Mouse (Mus musculus): ENCODE data around the gene Ctdsp1. TPM values are rescaled to one million over a fixed set of nuclear protein-coding genes. Genes with fewer than 3 reads are reported as not detected.

Ctdsp1 gene
- polyA plus RNA-seq, 1 experiment from 2014 or later: 39.2 TPM

- ATAC-seq (ENCODE audit: low FRiP score): peak; percentile 54; the same call in 1 of the 2 replicates
- Histone ChIP-seq H3K27me3 (peaks cover 3% of the 10 kb centered on the region; the same call in 1 of the 2 replicates), H3K4me3 (no peak overlapping the region), H3K36me3 (no peaks in the 10 kb centered on the region), H3K4me1 (no peaks in the 10 kb centered on the region), H3K9me3 (replicated peaks) (no peaks in the 10 kb centered on the region), H3K27ac (no peak overlapping the region), H3K4me2 (replicated peaks) (no peak overlapping the region; the same call in 1 of the 2 replicates), H3K9ac (no peak overlapping the region)
- 64% methylated on average over 17 of the region's 17 CpGs for WGBS
These were observed 28.7 kb upstream of the Ctdsp1 start for GRCm38 (mm10) chr1:74362325-74363229.

GRCm38 (mm10) chr1:74363437-74363836 is 27.9 kb upstream of the Ctdsp1 start:
- Histone ChIP-seq H3K9ac (no peak overlapping the region), H3K9me3 (replicated peaks) (no peaks in the 10 kb centered on the region), H3K4me2 (replicated peaks) (no peak overlapping the region), H3K4me3 (no peak overlapping the region), H3K4me1 (peaks cover 6% of the 10 kb centered on the region; the same call in 1 of the 2 replicates), H3K36me3 (no peaks in the 10 kb centered on the region), H3K27me3 (peaks cover 4% of the 10 kb centered on the region; the same call in 1 of the 2 replicates), H3K27ac (no peak overlapping the region)
- 78% methylated on average over 5 of the region's 5 CpGs for whole genome bisulfite sequencing
- no peak for ATAC-seq (ENCODE audit: low FRiP score)

- Histone ChIP-seq H3K4me1 (peaks cover 7% of the 10 kb centered on the region; the same call in 1 of the 2 replicates), H3K27me3 (peaks cover 4% of the 10 kb centered on the region; the same call in 1 of the 2 replicates), H3K9me3 (replicated peaks) (no peaks in the 10 kb centered on the region), H3K27ac (no peak overlapping the region), H3K36me3 (no peaks in the 10 kb centered on the region), H3K4me2 (replicated peaks) (no peak overlapping the region), H3K4me3 (no peak overlapping the region), H3K9ac (no peak overlapping the region)
- no peak for ATAC-seq (ENCODE audit: low FRiP score)
- 83% methylated on average over 8 of the region's 8 CpGs for WGBS
These were observed 27.0 kb upstream of the Ctdsp1 start for GRCm38 (mm10) chr1:74364270-74364669.

- Histone ChIP-seq H3K4me3 (peak overlapping the region; percentile 26), H3K4me2 (replicated peaks) (peak overlapping the region; percentile 57)
- ATAC-seq (ENCODE audit: low FRiP score): peak; percentile 81; the same call in 1 of the 2 replicates
These were observed 23.2 kb upstream of the Ctdsp1 start for GRCm38 (mm10) chr1:74367886-74368645.

GRCm38 (mm10) chr1:74370040-74370439 is 21.3 kb upstream of the Ctdsp1 start:
- Histone ChIP-seq H3K27ac (no peak overlapping the region), H3K4me2 (replicated peaks) (no peak overlapping the region), H3K9ac (no peak overlapping the region), H3K27me3 (peaks cover 4% of the 10 kb centered on the region; the same call in 1 of the 2 replicates), H3K4me1 (peaks cover 7% of the 10 kb centered on the region; the same call in 1 of the 2 replicates), H3K36me3 (no peaks in the 10 kb centered on the region), H3K9me3 (replicated peaks) (no peaks in the 10 kb centered on the region), H3K4me3 (no peak overlapping the region)
- 50% methylated on average over 4 of the region's 4 CpGs for WGBS
- ATAC-seq (ENCODE audit: low FRiP score): no peak

More at GRCm38 (mm10) chr1:74367886-74368645, 23.2 kb upstream of the Ctdsp1 start:
- 18% methylated on average over 34 of the region's 34 CpGs for whole genome bisulfite sequencing
- Histone ChIP-seq H3K27me3 (peaks cover 4% of the 10 kb centered on the region; the same call in 1 of the 2 replicates), H3K4me1 (peaks cover 7% of the 10 kb centered on the region; the same call in 1 of the 2 replicates), H3K9me3 (replicated peaks) (no peaks in the 10 kb centered on the region), H3K9ac (peak overlapping the region; percentile 40; the same call in 1 of the 2 replicates), H3K36me3 (no peaks in the 10 kb centered on the region), H3K27ac (no peak overlapping the region)

GRCm38 (mm10) chr1:74373372-74373771 is 17.9 kb upstream of the Ctdsp1 start:
- 76% methylated on average over 4 of the region's 4 CpGs for WGBS
- Histone ChIP-seq H3K4me1 (peaks cover 8% of the 10 kb centered on the region; the same call in 1 of the 2 replicates), H3K27me3 (no peaks in the 10 kb centered on the region), H3K4me3 (no peak overlapping the region), H3K9ac (no peak overlapping the region), H3K9me3 (replicated peaks) (no peaks in the 10 kb centered on the region), H3K36me3 (no peaks in the 10 kb centered on the region), H3K4me2 (replicated peaks) (no peak overlapping the region), H3K27ac (no peak overlapping the region)
- no peak for ATAC-seq (ENCODE audit: low FRiP score)

- no peaks in the 10 kb centered on the region for H3K9me3 ChIP-seq (replicated peaks)
- H3K4me2 ChIP-seq (replicated peaks): no peak within 1 kb of the TSS
- H3K36me3 ChIP-seq: no peaks in the 10 kb centered on the region
- H3K9ac ChIP-seq: no peak within 1 kb of the TSS
- H3K27ac ChIP-seq: no peak within 1 kb of the TSS
- no peak within 1 kb of the TSS for H3K4me3 ChIP-seq
- no peaks in the 10 kb centered on the region for H3K27me3 ChIP-seq
- 79% methylated on average over 8 of the region's 8 CpGs for WGBS
- no peak for ATAC-seq (ENCODE audit: low FRiP score)
- H3K4me1 ChIP-seq: peaks cover 7% of the 10 kb centered on the region; the same call in 1 of the 2 replicates
These were observed 16.3 kb upstream of the Ctdsp1 start, which contains the start of gene Slc11a1 for GRCm38 (mm10) chr1:74374980-74375379. TSS of gene Slc11a1 (plus strand) at chr1:74375195.

GRCm38 (mm10) chr1:74375561-74375960 is 15.7 kb upstream of the Ctdsp1 start:
- H3K4me1 ChIP-seq: peaks cover 7% of the 10 kb centered on the region; the same call in 1 of the 2 replicates
- H3K27me3 ChIP-seq: no peaks in the 10 kb centered on the region
- H3K9ac ChIP-seq: no peak overlapping the region
- H3K4me2 ChIP-seq (replicated peaks): no peak overlapping the region
- ATAC-seq (ENCODE audit: low FRiP score): no peak
- 76% methylated on average over 10 of the region's 10 CpGs for WGBS
- H3K36me3 ChIP-seq: no peaks in the 10 kb centered on the region
- H3K9me3 ChIP-seq (replicated peaks): no peaks in the 10 kb centered on the region
- H3K4me3 ChIP-seq: no peak overlapping the region
- no peak overlapping the region for H3K27ac ChIP-seq

GRCm38 (mm10) chr1:74376396-74376795 is 14.9 kb upstream of the Ctdsp1 start:
- no peak overlapping the region for H3K4me3 ChIP-seq
- no peak for ATAC-seq (ENCODE audit: low FRiP score)
- no peaks in the 10 kb centered on the region for H3K9me3 ChIP-seq (replicated peaks)
- 76% methylated on average over 4 of the region's 4 CpGs for WGBS
- peaks cover 7% of the 10 kb centered on the region; the same call in 1 of the 2 replicates for H3K4me1 ChIP-seq
- H3K27ac ChIP-seq: no peak overlapping the region
- H3K36me3 ChIP-seq: no peaks in the 10 kb centered on the region
- no peak overlapping the region for H3K4me2 ChIP-seq (replicated peaks)
- H3K9ac ChIP-seq: no peak overlapping the region
- H3K27me3 ChIP-seq: no peaks in the 10 kb centered on the region

GRCm38 (mm10) chr1:74379058-74379504 is 12.2 kb upstream of the Ctdsp1 start:
- no peak overlapping the region for H3K27ac ChIP-seq
- H3K4me2 ChIP-seq (replicated peaks): no peak overlapping the region
- ATAC-seq (ENCODE audit: low FRiP score): no peak
- H3K27me3 ChIP-seq: no peaks in the 10 kb centered on the region
- H3K4me1 ChIP-seq: peaks cover 7% of the 10 kb centered on the region; the same call in 1 of the 2 replicates
- no peaks in the 10 kb centered on the region for H3K9me3 ChIP-seq (replicated peaks)
- no peak overlapping the region for H3K4me3 ChIP-seq
- 88% methylated on average over 7 of the region's 7 CpGs for WGBS
- H3K9ac ChIP-seq: no peak overlapping the region
- H3K36me3 ChIP-seq: no peaks in the 10 kb centered on the region

- Histone ChIP-seq H3K4me2 (replicated peaks) (no peak overlapping the region), H3K36me3 (no peaks in the 10 kb centered on the region), H3K4me1 (peaks cover 7% of the 10 kb centered on the region; the same call in 1 of the 2 replicates), H3K4me3 (no peak overlapping the region), H3K27me3 (no peaks in the 10 kb centered on the region), H3K9ac (no peak overlapping the region), H3K27ac (no peak overlapping the region), H3K9me3 (replicated peaks) (no peaks in the 10 kb centered on the region)
- WGBS: 85% methylated on average over 5 of the region's 5 CpGs
- ATAC-seq (ENCODE audit: low FRiP score): no peak
These were observed 10.8 kb upstream of the Ctdsp1 start for GRCm38 (mm10) chr1:74380484-74380883.

- Histone ChIP-seq H3K9me3 (replicated peaks) (no peaks in the 10 kb centered on the region), H3K27ac (no peak overlapping the region), H3K4me2 (replicated peaks) (no peak overlapping the region), H3K36me3 (no peaks in the 10 kb centered on the region), H3K4me3 (no peak overlapping the region), H3K27me3 (no peaks in the 10 kb centered on the region), H3K9ac (no peak overlapping the region), H3K4me1 (peaks cover 2% of the 10 kb centered on the region; the same call in 1 of the 2 replicates)
- ATAC-seq (ENCODE audit: low FRiP score): no peak
- WGBS: 93% methylated on average over 10 of the region's 10 CpGs
These were observed 9.7 kb upstream of the Ctdsp1 start for GRCm38 (mm10) chr1:74381588-74382021.
